In genomic region chr7:99838241-99838640, GRCm38 (mm10) we compare ENCODE assay signal across 17 mouse cellular contexts. TPM values are rescaled to one million over a fixed set of nuclear protein-coding genes. Genes with fewer than 3 reads are reported as not detected.
DNase-seq lines count a peak whose midpoint lies in the region; ATAC-seq and TF ChIP-seq lines count a peak whose summit lies in the region.
"Had no signal": no experiment of that assay in that cellular context is flagged by ENCODE, and none has a peak within 500 bp of the region (broad histone marks: within the 10 kb centered on the region; RNA-seq: fewer than 3 reads in every experiment).

No protein-coding gene starts in this region.

- peaks cover 47% of the 10 kb centered on the region for H3K36me3 ChIP-seq in heart, postnatal 0 days (replicated peaks; ENCODE audit: control insufficient read depth, insufficient read depth, low read length)
- peaks cover 14% of the 10 kb centered on the region for H3K36me3 ChIP-seq in heart, embryonic 11.5 days (ENCODE audit: control insufficient read depth, insufficient read depth, low read length)
- peaks cover 6% of the 10 kb centered on the region; the same call in 1 of the 2 replicates for H3K36me3 ChIP-seq in lung, postnatal 0 days (ENCODE audit: insufficient read depth, low read length)
- peaks cover 34% of the 10 kb centered on the region for H3K36me3 ChIP-seq in liver, embryonic 16.5 days (ENCODE audit: control insufficient read depth, insufficient read depth)
- H3K36me3 ChIP-seq in stomach, postnatal 0 days (ENCODE audit: control insufficient read depth, insufficient read depth, low read length): peaks cover 18% of the 10 kb centered on the region

- no peaks in the 10 kb centered on the region for H3K9me3 ChIP-seq in heart, postnatal 0 days (replicated peaks; ENCODE audit: control insufficient read depth, low read length)
- no peaks in the 10 kb centered on the region for H3K9me3 ChIP-seq in heart, embryonic 11.5 days (replicated peaks; ENCODE audit: control insufficient read depth, low read length)
- no peaks in the 10 kb centered on the region for H3K9me3 ChIP-seq in lung, postnatal 0 days (ENCODE audit: low read length)
- H3K9me3 ChIP-seq in liver, embryonic 16.5 days (replicated peaks; ENCODE audit: control insufficient read depth, low read length): no peaks in the 10 kb centered on the region
- H3K9me3 ChIP-seq in stomach, postnatal 0 days (ENCODE audit: control insufficient read depth, low read length): no peaks in the 10 kb centered on the region
- H3K9me3 ChIP-seq: hindbrain, embryonic 13.5 days; kidney, embryonic 15.5 days; midbrain, embryonic 13.5 days had no signal

- TF ChIP-seq CTCF in heart, postnatal 0 days (IDR thresholded peaks at IDR 0.05; ENCODE audit: low read depth): peak; percentile 18
- TF ChIP-seq CTCF in lung, postnatal 0 days (IDR thresholded peaks at IDR 0.05): peak; percentile 32
- peak; percentile 34 for TF ChIP-seq CTCF in stomach, postnatal 0 days (IDR thresholded peaks at IDR 0.05; ENCODE audit: low read depth)

- no peak overlapping the region for H3K4me3 ChIP-seq in heart, postnatal 0 days (ENCODE audit: low read depth, low read length)
- no peak overlapping the region for H3K4me3 ChIP-seq in heart, embryonic 11.5 days (ENCODE audit: low read depth, low read length)
- no peak overlapping the region for H3K4me3 ChIP-seq in lung, postnatal 0 days (ENCODE audit: low read depth, low read length)
- H3K4me3 ChIP-seq in liver, embryonic 16.5 days (ENCODE audit: low read depth, low read length): no peak overlapping the region
- no peak overlapping the region for H3K4me3 ChIP-seq in stomach, postnatal 0 days (ENCODE audit: low read depth, low read length)
- H3K4me3 ChIP-seq: hindbrain, embryonic 13.5 days; kidney, embryonic 15.5 days; midbrain, embryonic 13.5 days had no signal

- no peak overlapping the region for H3K9ac ChIP-seq in heart, postnatal 0 days (replicated peaks; ENCODE audit: low read depth, low read length)
- H3K9ac ChIP-seq in heart, embryonic 11.5 days (ENCODE audit: low read depth, low read length): no peak overlapping the region
- H3K9ac ChIP-seq in lung, postnatal 0 days (replicated peaks; ENCODE audit: low read depth): no peak overlapping the region
- no peak overlapping the region for H3K9ac ChIP-seq in liver, embryonic 16.5 days (ENCODE audit: low read depth, low read length)
- no peak overlapping the region for H3K9ac ChIP-seq in stomach, postnatal 0 days (ENCODE audit: low read length)
- H3K9ac ChIP-seq: hindbrain, embryonic 13.5 days; kidney, embryonic 15.5 days; midbrain, embryonic 13.5 days had no signal

- H3K4me2 ChIP-seq in heart, postnatal 0 days (ENCODE audit: low read depth, low read length): no peak overlapping the region
- no peak overlapping the region for H3K4me2 ChIP-seq in heart, embryonic 11.5 days
- H3K4me2 ChIP-seq in lung, postnatal 0 days (replicated peaks; ENCODE audit: low read depth, low read length): no peak overlapping the region
- H3K4me2 ChIP-seq in liver, embryonic 16.5 days (ENCODE audit: low read depth, low read length): no peak overlapping the region
- H3K4me2 ChIP-seq in stomach, postnatal 0 days (replicated peaks; ENCODE audit: low read depth): no peak overlapping the region
- H3K4me2 ChIP-seq: hindbrain, embryonic 13.5 days; kidney, embryonic 15.5 days; midbrain, embryonic 13.5 days had no signal

- H3K4me1 ChIP-seq in heart, postnatal 0 days (ENCODE audit: control insufficient read depth, insufficient read depth): peaks cover 21% of the 10 kb centered on the region
- H3K4me1 ChIP-seq in heart, embryonic 11.5 days (ENCODE audit: control insufficient read depth, insufficient read depth, low read length): peaks cover 20% of the 10 kb centered on the region
- H3K4me1 ChIP-seq in lung, postnatal 0 days (ENCODE audit: insufficient read depth, low read depth, low read length): peaks cover 6% of the 10 kb centered on the region; the same call in 1 of the 2 replicates
- H3K4me1 ChIP-seq in liver, embryonic 16.5 days (ENCODE audit: control insufficient read depth, low read depth, low read length): peaks cover 8% of the 10 kb centered on the region
- H3K4me1 ChIP-seq in stomach, postnatal 0 days (replicated peaks; ENCODE audit: control insufficient read depth, insufficient read depth): peaks cover 4% of the 10 kb centered on the region
- H3K4me1 ChIP-seq: hindbrain, embryonic 13.5 days; kidney, embryonic 15.5 days; midbrain, embryonic 13.5 days had no signal

- WGBS in heart, postnatal 0 days: 80% methylated on average over 3 of the region's 3 CpGs
- 85% methylated on average over 3 of the region's 3 CpGs for WGBS in heart, embryonic 11.5 days (ENCODE audit: insufficient replicate concordance)
- WGBS in lung, postnatal 0 days: 71% methylated on average over 3 of the region's 3 CpGs
- WGBS in liver, embryonic 16.5 days (ENCODE audit: insufficient replicate concordance): 84% methylated on average over 3 of the region's 3 CpGs
- 44% methylated on average over 3 of the region's 3 CpGs for WGBS in stomach, postnatal 0 days

- H3K27ac ChIP-seq in heart, postnatal 0 days (ENCODE audit: low read depth): peak overlapping the region; percentile 71
- no peak overlapping the region; the same call in 1 of the 2 replicates for H3K27ac ChIP-seq in heart, embryonic 11.5 days (ENCODE audit: low read depth, low read length)
- peak overlapping the region; percentile 55 for H3K27ac ChIP-seq in lung, postnatal 0 days (ENCODE audit: low read length)
- peak overlapping the region; percentile 35; the same call in 1 of the 2 replicates for H3K27ac ChIP-seq in liver, embryonic 16.5 days (ENCODE audit: low read length)
- H3K27ac ChIP-seq in stomach, postnatal 0 days (replicated peaks): peak overlapping the region; percentile 37
- H3K27ac ChIP-seq: hindbrain, embryonic 13.5 days; kidney, embryonic 15.5 days; midbrain, embryonic 13.5 days had no signal

- TF ChIP-seq EP300 in heart, postnatal 0 days (IDR thresholded peaks at IDR 0.05; ENCODE audit: low read depth): no peak
- no peak for TF ChIP-seq EP300 in lung, postnatal 0 days (IDR thresholded peaks at IDR 0.05)
- no peak for TF ChIP-seq EP300 in stomach, postnatal 0 days (optimal IDR thresholded peaks at IDR 0.05)

- no peaks in the 10 kb centered on the region for H3K27me3 ChIP-seq in heart, postnatal 0 days (ENCODE audit: control insufficient read depth, insufficient read depth, low read length)
- no peaks in the 10 kb centered on the region for H3K27me3 ChIP-seq in heart, embryonic 11.5 days (ENCODE audit: control insufficient read depth, insufficient read depth, low read length)
- no peaks in the 10 kb centered on the region for H3K27me3 ChIP-seq in lung, postnatal 0 days (replicated peaks; ENCODE audit: insufficient read depth, low read length)
- H3K27me3 ChIP-seq in liver, embryonic 16.5 days (ENCODE audit: control insufficient read depth, insufficient read depth, low read depth, low read length): no peaks in the 10 kb centered on the region
- no peaks in the 10 kb centered on the region for H3K27me3 ChIP-seq in stomach, postnatal 0 days (ENCODE audit: control insufficient read depth, insufficient read depth, low read length)
- H3K27me3 ChIP-seq: hindbrain, embryonic 13.5 days; kidney, embryonic 15.5 days; midbrain, embryonic 13.5 days had no signal

- DNase-seq in heart, postnatal 0 days (ENCODE audit: low spot score): no peak
- no peak for DNase-seq in lung, postnatal 0 days (ENCODE audit: low spot score)
- DNase-seq in lung, postnatal 4 days: no peak
- no peak for DNase-seq in stomach, postnatal 0 days (ENCODE audit: low spot score)
- DNase-seq in Muller cell, postnatal 12 days (ENCODE audit: inconsistent ontology term): no peak
- no peak for DNase-seq in cerebellum, adult 9-11 months
- DNase-seq: cerebellum, adult 11 months; gastrocnemius, postnatal 14 days; right cerebral cortex, postnatal 4 days; thymus, postnatal 36 days had no signal

- no peak for ATAC-seq in heart, postnatal 0 days (ENCODE audit: insufficient read depth, low read depth)
- ATAC-seq in heart, embryonic 11.5 days (replicated peaks; ENCODE audit: insufficient number of reproducible peaks, low FRiP score, low TSS enrichment): no peak
- no peak for ATAC-seq in lung, postnatal 0 days
- no peak for ATAC-seq in liver, embryonic 16.5 days (ENCODE audit: low read depth)
- 0 out of 2 replicates have a peak, but pooled peaks have one; percentile 30 for ATAC-seq in stomach, postnatal 0 days (ENCODE audit: low FRiP score, low TSS enrichment)
- ATAC-seq: forebrain, embryonic 16.5 days; midbrain, embryonic 13.5 days had no signal

RNA-seq across cellular contexts. Expression of gene Neu3, which starts 10.0 kb away (rescaled TPM):
- 3.7 and 4.7 TPM in 2 replicates for total RNA-seq in heart, postnatal 0 days (2014; rRNA removed; ENCODE audit: low replicate concordance)
- 3.0 and 3.3 TPM in 2 replicates for polyA plus RNA-seq in heart, postnatal 0 days (2015; fragmentation: Nextera tagmentation; extraction: Ambion mirVana)
- 2.9 and 3.2 TPM in 2 replicates for polyA plus RNA-seq in heart, embryonic 11.5 days (2014; fragmentation: Nextera tagmentation; extraction: Ambion mirVana)
- polyA plus RNA-seq in lung, postnatal 0 days (2015; fragmentation: Nextera tagmentation; extraction: Ambion mirVana): 5.8 and 7.6 TPM in 2 replicates
- 5.1 and 5.2 TPM in 2 replicates for polyA plus RNA-seq in liver, embryonic 16.5 days (2015; fragmentation: Nextera tagmentation; extraction: Ambion mirVana)
- 4.0 and 4.4 TPM in 2 replicates for polyA plus RNA-seq in stomach, postnatal 0 days (2015; fragmentation: Nextera tagmentation; extraction: Ambion mirVana)

RNA-seq across cellular contexts. Expression of gene Xrra1, which starts 20.7 kb away (rescaled TPM):
- 1.9 TPM in 1 of 2 replicates, not detected in the other for total RNA-seq in heart, postnatal 0 days (2014; rRNA removed; ENCODE audit: low replicate concordance)
- 0.04 and 0.08 TPM in 2 replicates for polyA plus RNA-seq in heart, postnatal 0 days (2015; fragmentation: Nextera tagmentation; extraction: Ambion mirVana)
- 0.23 and 0.49 TPM in 2 replicates for polyA plus RNA-seq in heart, embryonic 11.5 days (2014; fragmentation: Nextera tagmentation; extraction: Ambion mirVana)
- polyA plus RNA-seq in lung, postnatal 0 days (2015; fragmentation: Nextera tagmentation; extraction: Ambion mirVana): 1.1 and 1.3 TPM in 2 replicates
- not detected in 2 replicates for polyA plus RNA-seq in liver, embryonic 16.5 days (2015; fragmentation: Nextera tagmentation; extraction: Ambion mirVana)
- polyA plus RNA-seq in stomach, postnatal 0 days (2015; fragmentation: Nextera tagmentation; extraction: Ambion mirVana): 0.08 and 0.27 TPM in 2 replicates
- total RNA-seq: common myeloid progenitor, adult 5-6 weeks had no signal

RNA-seq across cellular contexts. Expression of gene Spcs2, which starts 25.0 kb away (rescaled TPM):
- 57.2 and 79.1 TPM in 2 replicates for total RNA-seq in heart, postnatal 0 days (2014; rRNA removed; ENCODE audit: low replicate concordance)
- 146 and 155 TPM in 2 replicates for polyA plus RNA-seq in heart, postnatal 0 days (2015; fragmentation: Nextera tagmentation; extraction: Ambion mirVana)
- polyA plus RNA-seq in heart, embryonic 11.5 days (2014; fragmentation: Nextera tagmentation; extraction: Ambion mirVana): 208 and 229 TPM in 2 replicates
- polyA plus RNA-seq in lung, postnatal 0 days (2015; fragmentation: Nextera tagmentation; extraction: Ambion mirVana): 318 and 342 TPM in 2 replicates
- 189 and 192 TPM in 2 replicates for polyA plus RNA-seq in liver, embryonic 16.5 days (2015; fragmentation: Nextera tagmentation; extraction: Ambion mirVana)
- 289 and 308 TPM in 2 replicates for polyA plus RNA-seq in stomach, postnatal 0 days (2015; fragmentation: Nextera tagmentation; extraction: Ambion mirVana)
